Mouse (Mus musculus): ENCODE results near the gene Mmrn2. TPM values are rescaled to one million over a fixed set of nuclear protein-coding genes. Genes with fewer than 3 reads are reported as not detected.
A peak's percentile ranks its signal among the peaks of the same experiment; 100 is the strongest.

Mmrn2 gene
- polyA plus RNA-seq, 1 experiment from 2014 or later: 6.2 TPM

GRCm38 (mm10) chr14:34355301-34355700 lies 20.0 kb upstream of the Mmrn2 start, which contains the start of gene Fam25c:
TSS of gene Fam25c (minus strand) at chr14:34355433.
- Histone ChIP-seq H3K4me3 (ENCODE audit: low read depth, low read length) (no peak within 1 kb of the TSS), H3K27me3 (replicated peaks; ENCODE audit: control insufficient read depth, insufficient read depth, low read length) (no peaks in the 10 kb centered on the region), H3K4me2 (no peak within 1 kb of the TSS), H3K27ac (ENCODE audit: low read depth, low read length) (no peak within 1 kb of the TSS), H3K4me1 (replicated peaks; ENCODE audit: control insufficient read depth, insufficient read depth, low read length) (peaks cover 6% of the 10 kb centered on the region), H3K9ac (ENCODE audit: low read depth, low read length) (no peak within 1 kb of the TSS), H3K36me3 (ENCODE audit: control insufficient read depth, insufficient read depth, low read length) (no peaks in the 10 kb centered on the region), H3K9me3 (ENCODE audit: control insufficient read depth, low read length) (no peaks in the 10 kb centered on the region)
- WGBS: 56% methylated on average over 6 of the region's 6 CpGs
- no peak for DNase-seq (ENCODE audit: low spot score)
- ATAC-seq (replicated peaks; ENCODE audit: low FRiP score): peak; percentile 16; the same call in 1 of the 2 replicates

GRCm38 (mm10) chr14:34357671-34358455 lies 17.4 kb upstream of the Mmrn2 start:
- no peak overlapping the region for H3K27ac ChIP-seq (ENCODE audit: low read depth, low read length)
- ATAC-seq (replicated peaks; ENCODE audit: low FRiP score): no peak
- WGBS: 68% methylated on average over 7 of the region's 7 CpGs

GRCm38 (mm10) chr14:34359676-34360244 lies 15.5 kb upstream of the Mmrn2 start:
- 48% methylated on average over 5 of the region's 5 CpGs for WGBS
- Histone ChIP-seq H3K4me3 (ENCODE audit: low read depth, low read length) (no peak overlapping the region), H3K27me3 (replicated peaks; ENCODE audit: control insufficient read depth, insufficient read depth, low read length) (0 out of 2 replicates have a peak, but pooled peaks cover 2% of the 10 kb centered on the region), H3K9me3 (ENCODE audit: control insufficient read depth, low read length) (no peaks in the 10 kb centered on the region), H3K27ac (ENCODE audit: low read depth, low read length) (no peak overlapping the region), H3K36me3 (ENCODE audit: control insufficient read depth, insufficient read depth, low read length) (no peaks in the 10 kb centered on the region), H3K9ac (ENCODE audit: low read depth, low read length) (no peak overlapping the region), H3K4me2 (no peak overlapping the region), H3K4me1 (replicated peaks; ENCODE audit: control insufficient read depth, insufficient read depth, low read length) (peaks cover 8% of the 10 kb centered on the region)
- no peak for ATAC-seq (replicated peaks; ENCODE audit: low FRiP score)
- no peak for DNase-seq (ENCODE audit: low spot score)

More at GRCm38 (mm10) chr14:34357671-34358455, 17.4 kb upstream of the Mmrn2 start:
- Histone ChIP-seq H3K4me3 (ENCODE audit: low read depth, low read length) (no peak overlapping the region), H3K4me1 (replicated peaks; ENCODE audit: control insufficient read depth, insufficient read depth, low read length) (peaks cover 9% of the 10 kb centered on the region), H3K27me3 (replicated peaks; ENCODE audit: control insufficient read depth, insufficient read depth, low read length) (no peaks in the 10 kb centered on the region), H3K9ac (ENCODE audit: low read depth, low read length) (no peak overlapping the region), H3K9me3 (ENCODE audit: control insufficient read depth, low read length) (no peaks in the 10 kb centered on the region), H3K36me3 (ENCODE audit: control insufficient read depth, insufficient read depth, low read length) (no peaks in the 10 kb centered on the region), H3K4me2 (no peak overlapping the region)
- DNase-seq (ENCODE audit: low spot score): no peak

GRCm38 (mm10) chr14:34360251-34360650 lies 15.0 kb upstream of the Mmrn2 start:
- no peak overlapping the region for H3K27ac ChIP-seq (ENCODE audit: low read depth, low read length)
- 54% methylated on average over 6 of the region's 6 CpGs for WGBS
- H3K9me3 ChIP-seq (ENCODE audit: control insufficient read depth, low read length): no peaks in the 10 kb centered on the region
- H3K9ac ChIP-seq (ENCODE audit: low read depth, low read length): no peak overlapping the region
- H3K27me3 ChIP-seq (replicated peaks; ENCODE audit: control insufficient read depth, insufficient read depth, low read length): 0 out of 2 replicates have a peak, but pooled peaks cover 2% of the 10 kb centered on the region
- no peak overlapping the region for H3K4me2 ChIP-seq
- peaks cover 3% of the 10 kb centered on the region for H3K4me1 ChIP-seq (replicated peaks; ENCODE audit: control insufficient read depth, insufficient read depth, low read length)
- DNase-seq (ENCODE audit: low spot score) (no peak), ATAC-seq (replicated peaks; ENCODE audit: low FRiP score) (no peak)
- no peak overlapping the region for H3K4me3 ChIP-seq (ENCODE audit: low read depth, low read length)
- no peaks in the 10 kb centered on the region for H3K36me3 ChIP-seq (ENCODE audit: control insufficient read depth, insufficient read depth, low read length)

- H3K4me2 ChIP-seq: no peak overlapping the region
- H3K27ac ChIP-seq (ENCODE audit: low read depth, low read length): no peak overlapping the region
- no peak for DNase-seq (ENCODE audit: low spot score)
- no peak for ATAC-seq (replicated peaks; ENCODE audit: low FRiP score)
- no peak overlapping the region for H3K4me3 ChIP-seq (ENCODE audit: low read depth, low read length)
- H3K4me1 ChIP-seq (replicated peaks; ENCODE audit: control insufficient read depth, insufficient read depth, low read length): peaks cover 2% of the 10 kb centered on the region; the same call in 1 of the 2 replicates
- WGBS: 30% methylated on average over 4 of the region's 4 CpGs
- no peaks in the 10 kb centered on the region for H3K9me3 ChIP-seq (ENCODE audit: control insufficient read depth, low read length)
- no peaks in the 10 kb centered on the region for H3K36me3 ChIP-seq (ENCODE audit: control insufficient read depth, insufficient read depth, low read length)
- H3K27me3 ChIP-seq (replicated peaks; ENCODE audit: control insufficient read depth, insufficient read depth, low read length): 0 out of 2 replicates have a peak, but pooled peaks cover 2% of the 10 kb centered on the region
- no peak overlapping the region for H3K9ac ChIP-seq (ENCODE audit: low read depth, low read length)
Measured at GRCm38 (mm10) chr14:34362135-34362534, 13.1 kb upstream of the Mmrn2 start.

GRCm38 (mm10) chr14:34362726-34363445 lies 12.4 kb upstream of the Mmrn2 start:
- peak overlapping the region; percentile 39; the same call in 1 of the 2 replicates for H3K9ac ChIP-seq (ENCODE audit: low read depth, low read length)
- peak; percentile 59; the same call in 1 of the 2 replicates for ATAC-seq (replicated peaks; ENCODE audit: low FRiP score)
- H3K36me3 ChIP-seq (ENCODE audit: control insufficient read depth, insufficient read depth, low read length): no peaks in the 10 kb centered on the region
- peak overlapping the region; percentile 80 for H3K4me2 ChIP-seq
- no peaks in the 10 kb centered on the region for H3K9me3 ChIP-seq (ENCODE audit: control insufficient read depth, low read length)
- no peak for DNase-seq (ENCODE audit: low spot score)
- H3K27ac ChIP-seq (ENCODE audit: low read depth, low read length): no peak overlapping the region
- H3K27me3 ChIP-seq (replicated peaks; ENCODE audit: control insufficient read depth, insufficient read depth, low read length): 0 out of 2 replicates have a peak, but pooled peaks cover 2% of the 10 kb centered on the region
- WGBS: 31% methylated on average over 18 of the region's 18 CpGs
- peak overlapping the region; percentile 42 for H3K4me3 ChIP-seq (ENCODE audit: low read depth, low read length)
- peaks cover 2% of the 10 kb centered on the region; the same call in 1 of the 2 replicates for H3K4me1 ChIP-seq (replicated peaks; ENCODE audit: control insufficient read depth, insufficient read depth, low read length)

GRCm38 (mm10) chr14:34363490-34364253 lies 11.6 kb upstream of the Mmrn2 start:
- H3K4me3 ChIP-seq (ENCODE audit: low read depth, low read length): peak overlapping the region; percentile 42
- 6% methylated on average over 32 of the region's 32 CpGs for WGBS
- DNase-seq (ENCODE audit: low spot score) (peak; percentile 65), ATAC-seq (replicated peaks; ENCODE audit: low FRiP score) (peak; percentile 69)
- H3K4me2 ChIP-seq: peak overlapping the region; percentile 80
- no peaks in the 10 kb centered on the region for H3K9me3 ChIP-seq (ENCODE audit: control insufficient read depth, low read length)
- no peaks in the 10 kb centered on the region for H3K36me3 ChIP-seq (ENCODE audit: control insufficient read depth, insufficient read depth, low read length)
- no peak overlapping the region for H3K27ac ChIP-seq (ENCODE audit: low read depth, low read length)
- H3K9ac ChIP-seq (ENCODE audit: low read depth, low read length): peak overlapping the region; percentile 39; the same call in 1 of the 2 replicates
- H3K4me1 ChIP-seq (replicated peaks; ENCODE audit: control insufficient read depth, insufficient read depth, low read length): peaks cover 2% of the 10 kb centered on the region; the same call in 1 of the 2 replicates
- 0 out of 2 replicates have a peak, but pooled peaks cover 2% of the 10 kb centered on the region for H3K27me3 ChIP-seq (replicated peaks; ENCODE audit: control insufficient read depth, insufficient read depth, low read length)

Measured in liver, embryonic 11.5 days (tissue).